Mouse (Mus musculus): ENCODE data around the gene Zbtb17.

The Zbtb17 gene

GRCm38 (mm10) chr4:141425484-141426479 lies 18.7 kb upstream of the Zbtb17 start:
- in situ Hi-C loops (cut with MboI, MseI): no loop called here

GRCm38 (mm10) chr4:141426796-141427745 lies 17.4 kb upstream of the Zbtb17 start:
- in situ Hi-C loops (cut with MboI, MseI): no loop called here

DNA sequence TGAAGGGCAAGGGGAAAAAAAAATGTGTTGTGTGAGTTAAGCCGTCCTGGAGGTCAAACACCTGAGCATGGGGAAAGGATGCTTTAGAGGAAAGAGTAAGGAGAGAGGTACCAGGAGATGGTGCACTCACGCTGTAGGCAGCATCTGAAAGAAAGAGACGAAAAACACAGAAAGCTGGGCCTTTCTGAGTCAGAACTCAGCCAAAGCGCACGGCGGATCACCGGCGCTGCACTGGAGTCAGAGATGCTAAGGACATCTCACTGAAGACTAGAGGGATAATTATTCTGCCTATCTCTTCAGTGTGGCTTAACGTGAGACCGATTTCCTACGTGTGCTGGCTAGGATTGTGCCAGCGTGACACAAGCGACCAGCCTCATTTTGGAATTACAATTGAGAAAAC lies 16.5 kb upstream of the Zbtb17 start:
- in situ Hi-C loops (cut with MboI, MseI): no loop called here

DNA sequence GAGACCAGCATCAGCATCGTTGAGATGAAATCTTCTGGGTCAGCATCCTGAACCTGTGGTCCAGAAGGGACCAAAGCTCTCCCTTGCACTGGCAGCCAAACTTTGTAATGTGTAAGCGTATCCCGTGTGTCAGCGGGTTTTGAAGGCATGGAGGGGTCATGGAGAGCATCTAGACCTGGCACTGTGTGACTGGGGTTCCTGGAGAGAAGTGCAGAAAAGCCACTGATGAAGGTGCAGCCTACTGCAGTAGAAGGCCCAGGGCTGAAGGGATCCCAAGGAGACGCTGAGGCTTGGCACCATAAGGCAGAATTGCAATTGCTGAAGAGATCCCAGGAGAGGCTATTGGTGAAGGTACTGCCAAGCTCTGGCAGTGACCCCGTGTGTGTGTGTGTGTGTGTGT lies 15.1 kb upstream of the Zbtb17 start:
- in situ Hi-C loops (cut with MboI, MseI): no loop called here

GRCm38 (mm10) chr4:141429847-141430246 lies 14.6 kb upstream of the Zbtb17 start:
- in situ Hi-C loops (cut with MboI, MseI): no loop called here

GRCm38 (mm10) chr4:141430997-141431396 lies 13.5 kb upstream of the Zbtb17 start:
- in situ Hi-C loops (cut with MboI, MseI): no loop called here

GRCm38 (mm10) chr4:141432666-141433065 lies 11.8 kb upstream of the Zbtb17 start:
- in situ Hi-C loops (cut with MboI, MseI): no loop called here

DNA sequence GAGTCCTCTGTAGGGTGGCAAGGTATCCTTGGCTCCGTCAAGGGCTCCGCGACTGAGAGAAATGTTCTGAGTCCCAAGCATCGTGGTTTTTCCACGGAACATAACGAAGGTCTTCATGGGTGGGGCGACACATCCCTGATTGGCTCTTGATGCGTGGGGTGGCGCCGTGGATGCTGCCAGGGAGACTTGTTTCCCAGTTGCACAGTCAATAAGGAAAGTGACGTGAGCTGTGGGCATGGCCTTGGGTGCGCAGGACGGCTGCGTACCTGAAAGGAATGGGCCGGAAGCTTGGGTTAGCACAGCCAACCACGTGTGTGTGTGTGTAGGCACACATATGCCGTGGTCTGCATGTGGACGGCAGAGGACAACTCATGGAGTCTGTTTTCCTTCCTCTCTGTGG lies 11.3 kb upstream of the Zbtb17 start:
- in situ Hi-C loops (cut with MboI, MseI): no loop called here

DNA sequence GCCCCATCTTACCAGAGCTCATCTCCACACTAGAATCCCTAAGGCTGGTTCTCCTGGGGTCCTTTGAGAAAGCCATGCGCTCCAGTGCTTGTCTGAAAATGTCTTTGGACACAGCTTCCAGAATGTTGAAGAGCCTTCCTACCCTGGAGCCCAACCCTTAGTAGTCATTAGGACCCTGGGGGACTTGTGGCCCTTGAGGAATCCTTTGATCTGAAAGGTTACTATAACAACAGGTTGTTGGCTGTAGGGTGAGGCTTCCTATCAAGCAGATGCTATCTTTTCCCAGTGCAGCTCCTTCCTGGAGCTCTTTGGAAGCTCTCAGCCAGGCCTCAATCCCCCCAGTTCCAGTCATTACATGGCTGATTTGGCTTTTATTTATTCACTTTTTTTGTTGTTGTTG lies 8.5 kb upstream of the Zbtb17 start, which contains the start of gene Srarp:
Gene Srarp (minus strand): TSS at position 132 of the 400 bp plus-strand sequence.
- in situ Hi-C loops (cut with MboI, MseI): no loop called here

DNA sequence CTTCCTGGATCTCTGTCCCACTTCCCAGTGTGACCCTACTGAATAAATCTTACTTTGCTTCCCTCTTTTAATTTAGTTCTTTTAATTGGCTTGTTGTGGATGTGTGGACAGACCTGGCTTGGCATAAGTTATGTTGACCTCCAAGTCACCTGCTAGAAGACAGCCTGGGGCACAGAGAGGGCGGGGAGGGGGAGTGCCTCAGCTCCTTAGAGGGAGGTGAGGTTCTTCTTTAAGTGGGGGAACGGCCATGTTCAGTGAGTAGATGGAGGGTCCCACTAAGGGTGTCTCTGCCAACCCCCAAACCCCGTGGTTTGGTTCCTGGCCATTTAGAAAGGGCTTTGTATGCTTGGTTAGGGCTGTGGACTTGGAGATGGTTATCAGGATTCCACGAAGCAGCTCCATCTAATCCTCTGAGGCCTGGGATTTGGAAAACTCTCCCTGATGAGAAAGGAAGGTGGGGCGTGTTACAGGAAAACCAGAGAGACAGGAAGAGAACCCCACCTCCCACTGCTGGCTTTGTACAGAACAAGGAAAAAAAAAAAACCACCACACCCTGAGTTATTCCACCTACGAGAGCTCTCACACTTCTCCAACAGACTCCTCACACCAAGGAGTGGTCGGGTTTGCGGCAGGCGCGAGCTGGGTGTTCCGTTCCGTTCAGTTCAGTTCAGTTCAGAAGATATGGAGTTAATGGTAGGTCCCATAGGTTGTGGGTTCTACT lies 5.2 kb upstream of the Zbtb17 start:
- in situ Hi-C loops (cut with MboI, MseI): no loop called here

DNA sequence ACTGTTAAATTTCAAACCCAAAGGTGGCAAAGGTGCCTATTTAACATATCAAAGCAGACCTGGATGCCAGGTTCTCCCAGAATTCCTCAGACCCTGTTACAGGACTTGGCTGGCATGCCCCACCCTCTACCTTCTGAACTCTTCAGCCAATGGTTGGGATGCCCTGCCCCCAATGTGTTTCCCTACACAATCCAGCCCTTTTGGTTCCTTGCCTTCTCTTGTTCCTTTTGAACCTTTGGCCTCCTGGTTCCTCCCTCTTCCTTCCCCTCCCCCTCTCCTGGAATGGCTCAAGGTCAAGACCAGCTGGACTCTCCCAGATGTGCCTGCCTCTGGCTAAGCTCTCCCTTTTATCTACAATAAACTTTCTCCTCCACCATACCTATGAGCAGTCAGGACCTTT lies 3.6 kb upstream of the Zbtb17 start:
- in situ Hi-C loops (cut with MboI, MseI): no loop called here

- in situ Hi-C loops (cut with MboI, MseI): no loop called here
These were observed 619 bp upstream of the Zbtb17 start for GRCm38 (mm10) chr4:141443641-141444429.

DNA sequence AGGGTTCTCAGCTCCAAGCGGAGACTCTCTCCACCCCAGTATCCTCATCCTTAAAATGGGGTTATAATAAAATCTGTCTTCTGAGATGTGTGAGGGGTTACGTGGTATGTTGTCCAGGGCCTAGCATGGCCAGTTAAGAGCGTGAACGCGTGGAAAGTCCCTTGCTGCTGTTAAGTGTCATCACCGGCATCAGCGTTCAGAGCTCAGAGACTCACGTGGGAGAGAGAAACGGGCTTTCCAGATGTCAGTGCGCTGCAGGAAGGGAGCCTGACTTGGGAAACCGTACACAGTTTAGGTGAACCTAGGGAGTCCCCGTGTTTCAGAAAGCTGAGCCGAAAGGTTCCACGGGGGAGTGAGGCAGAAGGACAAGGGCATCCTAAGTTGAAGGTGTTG lies 870 bp downstream of the Zbtb17 start:
- in situ Hi-C loops (cut with MboI, MseI): no loop called here

DNA sequence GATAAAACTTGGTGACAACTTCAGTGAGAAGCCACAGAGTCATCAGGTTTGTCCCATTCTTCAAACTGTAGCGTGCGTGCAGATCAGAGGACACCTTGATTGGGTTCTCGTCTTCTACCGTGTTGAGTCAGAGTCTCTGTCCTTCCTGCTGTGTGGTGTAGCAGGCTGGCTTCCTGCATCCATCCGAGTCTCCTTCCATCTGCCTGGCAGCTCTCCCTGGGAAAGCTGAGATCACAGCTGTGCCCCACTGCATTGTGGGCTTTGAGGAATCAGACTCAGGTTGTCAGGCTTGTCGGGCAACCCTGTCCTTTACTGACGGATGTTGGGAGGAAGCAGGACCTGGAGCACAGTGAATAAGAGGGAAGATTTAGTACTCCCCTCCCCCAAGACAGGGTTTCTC lies 1.8 kb downstream of the Zbtb17 start:
- in situ Hi-C loops (cut with MboI, MseI): no loop called here

DNA sequence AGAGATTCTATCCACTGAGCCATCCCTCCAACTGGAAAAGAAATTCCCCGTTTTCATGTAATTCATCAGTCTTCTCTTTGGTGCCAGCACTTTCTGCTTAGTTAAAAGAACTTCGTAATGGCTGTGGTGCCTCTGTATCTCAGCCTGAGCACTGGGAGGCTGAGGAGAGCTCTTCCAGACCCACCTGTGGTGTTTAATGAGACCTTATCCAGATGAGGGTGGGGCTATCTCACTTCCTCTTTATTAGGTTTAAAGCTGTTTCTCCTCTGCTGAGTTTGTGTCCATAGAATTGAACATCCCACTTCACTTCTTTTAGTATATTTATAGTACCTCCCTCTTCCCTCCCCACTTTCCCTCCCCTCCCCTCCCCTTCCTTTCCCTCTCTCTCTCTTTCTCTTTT lies 6.8 kb downstream of the Zbtb17 start:
- in situ Hi-C loops (cut with MboI, MseI): loop anchor here in 1 of 2 experiments (10.0 kb wide), 1 partner anchor 64 kb away; no protein-coding TSS in a partner anchor

- in situ Hi-C loops (cut with MboI, MseI): loop anchor here in 1 of 2 experiments (10.0 kb wide), 1 partner anchor 63 kb away; no protein-coding TSS in a partner anchor
These were observed 7.5 kb downstream of the Zbtb17 start for GRCm38 (mm10) chr4:141451916-141452450.

DNA sequence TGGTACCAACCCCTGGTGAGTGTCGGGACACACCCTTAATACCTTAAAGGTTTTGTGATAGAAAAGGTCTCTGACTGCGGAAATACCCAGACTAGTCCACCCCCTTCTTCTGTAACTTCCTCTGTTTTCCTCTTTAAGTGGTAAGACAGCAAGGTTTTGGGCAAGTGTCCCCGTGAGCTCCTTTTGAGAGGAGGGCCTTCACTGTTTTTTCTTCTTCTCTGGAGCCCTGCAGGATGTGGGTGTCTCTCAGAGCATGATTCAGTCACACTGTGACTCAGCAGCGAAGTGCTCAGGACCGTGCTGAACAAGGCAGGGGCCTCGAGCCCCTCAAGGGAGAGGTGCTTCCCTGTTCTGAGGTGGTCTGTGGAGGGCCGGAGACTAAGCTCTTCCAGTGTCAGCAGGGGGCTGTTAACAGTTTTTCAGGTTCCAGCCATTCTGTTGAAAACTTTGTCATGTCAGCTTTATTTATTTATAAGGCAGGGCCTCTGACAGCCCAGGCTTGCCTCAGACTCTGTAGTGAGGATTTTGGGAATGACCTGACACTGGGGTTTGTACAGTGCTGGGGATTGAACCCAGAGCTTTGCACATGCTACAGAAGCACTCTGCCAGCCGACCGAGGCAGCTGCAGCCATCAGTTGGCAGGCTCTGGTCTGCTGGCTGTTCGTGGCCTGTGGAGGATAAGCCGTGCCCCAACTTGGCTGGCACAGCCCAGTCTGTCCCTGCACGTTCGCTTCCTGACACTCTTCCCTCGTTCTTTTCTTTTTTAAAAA lies 10.3 kb downstream of the Zbtb17 start:
- in situ Hi-C loops (cut with MboI, MseI): loop anchor here in 1 of 2 experiments (5.0 to 10.0 kb wide), 2 partner anchors 47 to 60 kb away; no protein-coding TSS in a partner anchor

DNA sequence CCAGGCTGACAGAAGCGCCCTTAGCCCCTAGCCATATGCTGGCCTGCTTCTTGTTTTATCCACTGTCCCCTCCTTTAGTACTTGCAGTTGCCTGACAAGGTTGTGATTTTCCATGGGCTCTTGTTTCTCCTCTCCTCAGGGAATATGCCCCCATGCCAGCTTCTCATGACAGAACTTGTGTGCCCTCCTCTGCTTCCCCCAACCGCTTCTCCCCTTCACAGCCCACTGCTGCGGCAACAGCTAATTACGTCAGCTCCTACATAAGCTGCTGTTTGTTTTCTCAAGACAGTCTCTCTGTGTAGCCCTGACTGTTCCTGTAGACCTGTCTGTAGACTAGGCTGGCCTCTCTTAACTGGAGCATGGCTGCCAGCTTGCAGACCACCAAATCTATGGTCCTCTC lies 11.1 kb downstream of the Zbtb17 start:
- in situ Hi-C loops (cut with MboI, MseI): loop anchor here in 1 of 2 experiments (5.0 to 10.0 kb wide), 2 partner anchors 48 to 59 kb away; no protein-coding TSS in a partner anchor
